Mouse (Mus musculus): ENCODE results near the gene Ifit2.

GRCm38 (mm10) chr19:34524646-34525045 is 25.8 kb upstream of the Ifit2 start:
- TF ChIP-seq TAL1 (IDR thresholded peaks at IDR 0.05; ENCODE audit: low read length) (no peak), GATA1 (IDR thresholded peaks at IDR 0.05; ENCODE audit: low read length) (no peak)

Measured in erythroblast, embryonic 14.5 days (primary cell).